Mouse (Mus musculus): Measurements from ENCODE around the gene Mup10. TPM values are rescaled to one million over a fixed set of nuclear protein-coding genes. Genes with fewer than 3 reads are reported as not detected.
"Not testable (repeated sequence)": the region's sequence is repeated elsewhere in the genome, so short reads cannot be mapped to it uniquely, and the experiment has no call there.

The Mup10 gene
- polyA plus RNA-seq (2015; fragmentation: Nextera tagmentation; extraction: Ambion mirVana), result not detected in 2 replicates

DNA sequence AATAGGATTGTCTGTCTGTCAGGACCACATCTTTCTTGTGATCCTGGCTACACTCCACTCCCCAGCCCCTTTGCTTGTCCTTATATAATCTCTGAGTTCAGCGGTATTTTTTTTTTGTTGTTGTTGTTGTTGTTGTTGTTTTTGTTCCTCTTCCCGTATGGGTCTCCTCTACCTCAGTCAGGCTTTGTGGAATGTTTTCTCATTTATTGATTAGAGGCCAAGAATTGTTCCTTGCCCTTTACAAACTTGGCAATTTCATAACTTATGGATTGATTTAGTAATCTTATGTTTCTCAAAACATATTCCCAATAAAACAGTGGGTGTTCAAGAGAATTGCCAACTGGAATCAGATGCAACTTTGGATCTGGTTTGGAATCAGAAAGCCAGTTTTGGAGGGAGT lies at the start of gene Mup10:
TSS of gene Mup10 (minus strand) at position 101 of the 400 bp plus-strand sequence.
- not testable (repeated sequence) for H3K36me3 ChIP-seq; H3K4me3 ChIP-seq (replicated peaks); H3K27ac ChIP-seq (replicated peaks); H3K9ac ChIP-seq; H3K4me1 ChIP-seq; H3K9me3 ChIP-seq (replicated peaks); H3K27me3 ChIP-seq; H3K4me2 ChIP-seq (replicated peaks); ATAC-seq (ENCODE audit: insufficient number of reproducible peaks, low FRiP score, low TSS enrichment, low read depth)
- 85% methylated on average over 2 of the region's 2 CpGs for WGBS

Other genes starting within 250 kb of the Mup10 start
- gene Mup9, start 160.2 kb downstream of the Mup10 start, polyA plus RNA-seq (2015; fragmentation: Nextera tagmentation; extraction: Ambion mirVana), result not detected in 2 replicates
- gene Mup1, start 80.2 kb downstream of the Mup10 start, polyA plus RNA-seq (2015; fragmentation: Nextera tagmentation; extraction: Ambion mirVana), result 0.19 TPM in 1 of 2 replicates, not detected in the other
- 0.20 TPM in 1 of 2 replicates, not detected in the other for gene Mup11, start 80.2 kb upstream of the Mup10 start, polyA plus RNA-seq (2015; fragmentation: Nextera tagmentation; extraction: Ambion mirVana)
- gene Mup12, start 159.1 kb upstream of the Mup10 start, polyA plus RNA-seq (2015; fragmentation: Nextera tagmentation; extraction: Ambion mirVana), result not detected in 2 replicates
- gene Mup22, start 239.3 kb upstream of the Mup10 start, polyA plus RNA-seq (2015; fragmentation: Nextera tagmentation; extraction: Ambion mirVana), result 0.35 TPM in 1 of 2 replicates, not detected in the other